Mouse (Mus musculus) C2C12 (cell line): ENCODE measurements at regions not wholly inside any gene's neighbourhood (a gene's known extent, or its start where the extent isn't known, plus 50 kb on each side); places are given as distances from the start of the nearest gene placed in this dataset.

Source experiments
- H3K27me3 ChIP-seq: one replicate; pipeline ENCODE4 v1.6.1; 2011; ENCODE audit not compliant: control insufficient read depth, insufficient read depth, insufficient read length
- H3K36me3 ChIP-seq: one replicate; pipeline ENCODE4 v1.6.1; 2011; ENCODE audit not compliant: control insufficient read depth, insufficient read depth
- H3K4me3 ChIP-seq: one replicate; pipeline ENCODE4 v1.5.1; 2011; ENCODE audit warnings: mild to moderate bottlenecking, control low read depth; ENCODE audit not compliant: poor library complexity, insufficient read depth, severe bottlenecking
- H3K79me2 ChIP-seq: one replicate; pipeline ENCODE4 v1.6.1; 2011; ENCODE audit not compliant: control insufficient read depth, insufficient read depth
- H3K79me3 ChIP-seq: one replicate; pipeline ENCODE4 v1.6.1; 2011; ENCODE audit warnings: low read depth, control low read depth
- H3ac ChIP-seq: one replicate; pipeline ENCODE3; 2011; ENCODE audit warnings: low read depth; ENCODE audit not compliant: control insufficient read depth, insufficient read length
- CEBPB ChIP-seq: IDR thresholded peaks from one replicate; pipeline ENCODE4 v1.6.1; 2011; ENCODE audit warnings: low read depth, mild to moderate bottlenecking, control low read depth, moderate library complexity
- CTCF ChIP-seq: IDR thresholded peaks from one replicate; pipeline ENCODE4 v1.5.1; 2011; ENCODE audit not compliant: control insufficient read depth, insufficient read depth, insufficient read length
- FOSL1 ChIP-seq: IDR thresholded peaks from one replicate; pipeline ENCODE4 v1.8.0; 2011; ENCODE audit warnings: mild to moderate bottlenecking, low read length; ENCODE audit not compliant: poor library complexity, insufficient read depth, severe bottlenecking
- MAX ChIP-seq: IDR thresholded peaks from one replicate; pipeline ENCODE4 v1.6.1; 2011; ENCODE audit warnings: mild to moderate bottlenecking, control low read depth
- MYOD1 ChIP-seq: IDR thresholded peaks from one replicate; pipeline ENCODE4 v1.6.1; 2011; ENCODE audit warnings: low read depth; ENCODE audit not compliant: control insufficient read depth, insufficient read length
- MYOG ChIP-seq: IDR thresholded peaks from one replicate; pipeline ENCODE4 v1.6.1; 2011; ENCODE audit not compliant: control insufficient read depth, insufficient read length; ENCODE audit errors: extremely low read depth
- USF1 ChIP-seq: IDR thresholded peaks from one replicate; pipeline ENCODE4 v1.6.1; 2011; ENCODE audit warnings: low read depth, mild to moderate bottlenecking, control low read depth, moderate library complexity

DNA sequence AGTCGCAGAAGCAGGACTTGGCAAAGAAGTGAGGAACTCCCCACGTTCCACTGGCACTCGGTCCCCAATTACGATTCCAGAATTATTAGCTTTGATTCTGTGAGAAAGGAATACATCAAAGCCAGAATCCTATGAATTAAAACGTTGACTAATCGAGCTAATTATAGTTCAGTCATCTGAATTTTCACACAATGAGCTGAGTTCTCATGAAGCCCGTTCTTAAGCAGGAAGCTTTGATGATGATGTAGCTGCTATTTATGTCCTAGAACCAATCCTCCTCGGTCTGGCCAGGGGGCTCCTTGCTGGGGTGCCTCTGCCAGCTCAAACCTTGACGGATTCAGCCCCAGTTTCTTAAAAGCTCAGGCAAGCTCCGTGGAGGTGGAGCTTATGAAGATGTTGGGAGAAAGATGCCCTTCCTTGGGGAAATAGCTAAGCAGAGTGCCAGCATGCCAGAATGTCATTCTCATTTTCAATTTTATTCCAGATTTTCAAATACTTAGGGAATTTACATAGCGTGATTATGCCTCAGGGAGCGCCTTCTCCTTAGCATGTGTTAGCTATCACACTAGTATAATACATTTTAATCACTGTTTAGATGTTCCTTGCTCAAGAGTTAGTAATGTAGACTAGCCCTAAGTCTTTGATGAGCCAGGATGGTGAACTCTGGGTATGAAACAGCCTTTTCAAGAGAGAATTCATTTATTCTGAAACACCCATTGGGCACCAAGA, 65.5 kb upstream of the Ppm1b start:
- Histone ChIP-seq H3K79me2 (no peaks in the 10 kb centered on the region), H3ac (no peak overlapping the region), H3K27me3 (peaks cover 3% of the 10 kb centered on the region), H3K36me3 (no peaks in the 10 kb centered on the region), H3K79me3 (no peaks in the 10 kb centered on the region), H3K4me3 (no peak overlapping the region)
- TF ChIP-seq MYOG (no peak), FOSL1 (no peak), USF1 (no peak), MAX (no peak), CEBPB (no peak), CTCF (no peak), MYOD1 (no peak)

- no peaks in the 10 kb centered on the region for H3K79me3 ChIP-seq
- no peaks in the 10 kb centered on the region for H3K79me2 ChIP-seq
- peaks cover 3% of the 10 kb centered on the region for H3K27me3 ChIP-seq
- TF ChIP-seq MAX (no peak), MYOG (no peak), FOSL1 (no peak), USF1 (no peak), MYOD1 (no peak), CEBPB (no peak), CTCF (no peak)
- no peak overlapping the region for H3ac ChIP-seq
- H3K4me3 ChIP-seq = no peak overlapping the region
- no peaks in the 10 kb centered on the region for H3K36me3 ChIP-seq
Observed at GRCm38 (mm10) chr17:84893273-84894033, 63.1 kb upstream of the Ppm1b start.

DNA sequence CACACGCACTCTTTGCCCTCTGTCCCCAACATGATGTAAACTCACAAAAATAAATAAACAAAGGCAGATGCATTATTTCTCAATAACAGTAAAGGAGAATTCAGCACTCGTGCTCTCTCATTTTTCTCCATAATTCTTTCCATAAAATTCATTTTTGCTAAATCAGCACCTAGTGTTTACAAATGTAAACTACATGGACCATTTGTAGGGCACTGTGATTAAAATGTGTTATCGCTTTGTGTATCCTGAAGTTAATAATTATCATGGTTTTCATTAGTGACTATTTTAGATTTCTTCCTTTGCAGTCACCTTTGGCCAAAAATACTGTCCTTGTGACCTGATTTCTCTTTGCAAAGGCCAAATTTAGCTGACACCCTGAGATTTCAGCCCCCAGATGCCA, 61.0 kb upstream of the Ppm1b start:
- Histone ChIP-seq H3ac (no peak overlapping the region), H3K79me3 (no peaks in the 10 kb centered on the region), H3K27me3 (peaks cover 3% of the 10 kb centered on the region), H3K79me2 (no peaks in the 10 kb centered on the region), H3K4me3 (no peak overlapping the region), H3K36me3 (no peaks in the 10 kb centered on the region)
- TF ChIP-seq CEBPB = no peak
- TF ChIP-seq MAX = no peak
- no peak for TF ChIP-seq CTCF
- no peak for TF ChIP-seq USF1
- TF ChIP-seq MYOG = no peak
- TF ChIP-seq FOSL1 = no peak

DNA sequence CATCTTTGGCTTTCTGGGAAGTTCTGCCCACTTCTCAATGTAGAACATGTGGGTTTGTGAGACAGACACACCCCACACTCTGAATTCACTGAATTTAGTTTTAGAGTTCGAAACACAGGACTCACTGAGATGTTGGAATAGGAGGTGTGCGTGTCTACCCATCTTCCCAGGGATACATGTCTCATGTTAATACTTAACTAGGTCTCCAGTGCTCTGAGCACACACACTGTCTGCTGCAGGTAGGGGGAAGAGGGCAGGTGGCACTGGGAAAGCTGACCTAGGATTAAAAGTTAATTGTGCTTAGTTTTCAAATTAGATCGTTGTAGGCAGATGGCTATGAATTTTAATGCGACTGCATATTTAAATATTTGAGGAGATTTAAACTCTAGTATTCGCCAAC, 60.0 kb upstream of the Ppm1b start:
- Histone ChIP-seq H3K79me2 (no peaks in the 10 kb centered on the region), H3K79me3 (no peaks in the 10 kb centered on the region), H3K4me3 (no peak overlapping the region), H3K36me3 (no peaks in the 10 kb centered on the region), H3ac (no peak overlapping the region), H3K27me3 (peaks cover under 1% of the 10 kb centered on the region)
- TF ChIP-seq CEBPB (no peak), FOSL1 (no peak)

- no peaks in the 10 kb centered on the region for H3K79me3 ChIP-seq
- TF ChIP-seq FOSL1 = no peak
- no peak for TF ChIP-seq CEBPB
- no peak for TF ChIP-seq MAX
- TF ChIP-seq CTCF = no peak
- no peak for TF ChIP-seq MYOD1
- TF ChIP-seq MYOG = no peak
- no peak for TF ChIP-seq USF1
Observed at GRCm38 (mm10) chr17:84898407-84898806, 58.1 kb upstream of the Ppm1b start.

More at GRCm38 (mm10) chr17:84898407-84898806, 58.1 kb upstream of the Ppm1b start:
- Histone ChIP-seq H3ac (no peak overlapping the region), H3K36me3 (no peaks in the 10 kb centered on the region), H3K4me3 (no peak overlapping the region), H3K27me3 (no peaks in the 10 kb centered on the region), H3K79me2 (no peaks in the 10 kb centered on the region)
